Mouse (Mus musculus) intestine, embryonic 14.5 days (tissue): ENCODE results near the gene Calm5. TPM values are rescaled to one million over a fixed set of nuclear protein-coding genes. Genes with fewer than 3 reads are reported as not detected.
"Not testable (repeated sequence)": the region's sequence is repeated elsewhere in the genome, so short reads cannot be mapped to it uniquely, and the experiment has no call there.

ENCODE experiments used
- ATAC-seq: fragments of 200-750 bp; cut with Nextera tagmentation; replicated peaks from 2 replicates; pipeline ENCODE4 v1.8.0; 2017; ENCODE audit warnings: low read depth, moderate number of reproducible peaks, moderate TSS enrichment, moderate library complexity; ENCODE audit not compliant: low FRiP score, low TSS enrichment
- DNase-seq: peaks from one replicate; pipeline ENCODE4 v3.0.0-alpha.2; 2018; ENCODE audit warnings: low spot score
- H3K27ac ChIP-seq: fragments of 300-500 bp; sonication (generic); 2 replicates; pipeline ENCODE4 v1.5.1; 2014; ENCODE audit warnings: low read depth, mild to moderate bottlenecking, control low read depth
- H3K27me3 ChIP-seq: fragments of 300-500 bp; sonication (generic); replicated peaks from 2 replicates; pipeline ENCODE4 v1.6.1; 2014; ENCODE audit warnings: low read length, control low read depth; ENCODE audit not compliant: control insufficient read depth, insufficient read depth
- H3K36me3 ChIP-seq: fragments of 300-500 bp; sonication (generic); 2 replicates; pipeline ENCODE4 v1.6.1; 2014; ENCODE audit warnings: low read length, control low read depth; ENCODE audit not compliant: control insufficient read depth, insufficient read depth
- H3K4me1 ChIP-seq: fragments of 300-500 bp; sonication (generic); replicated peaks from 2 replicates; pipeline ENCODE4 v1.6.1; 2014; ENCODE audit warnings: low read length, control low read depth, mixed read lengths; ENCODE audit not compliant: control insufficient read depth, insufficient read depth
- H3K4me2 ChIP-seq: fragments of 300-500 bp; sonication (generic); 2 replicates; pipeline ENCODE4 v1.6.1; 2014; ENCODE audit warnings: low read length
- H3K4me3 ChIP-seq: fragments of 300-500 bp; sonication (generic); 2 replicates; pipeline ENCODE4 v1.5.1; 2014; ENCODE audit warnings: low read depth, low read length, control low read depth, mixed read lengths
- H3K9ac ChIP-seq: fragments of 300-500 bp; sonication (generic); 2 replicates; pipeline ENCODE4 v1.6.1; 2014; ENCODE audit warnings: mild to moderate bottlenecking, low read length
- H3K9me3 ChIP-seq: fragments of 300-500 bp; sonication (generic); 2 replicates; pipeline ENCODE4 v1.6.1; 2016; ENCODE audit warnings: low read length, control low read depth; ENCODE audit not compliant: control insufficient read depth
- WGBS: fragments of 180-500 bp; shearing (Covaris S2); extraction: QIAGEN DNeasy Blood & Tissue Kit; methylation state at CpG from one replicate; pipeline ENCODE4 v1.1.7; 2014; 5-methylcytosine and 5-hydroxymethylcytosine counted together
- polyA plus RNA-seq: library from polyadenylated mRNA; unstranded; fragments of >200 nt; fragmentation: Nextera tagmentation; extraction: Ambion mirVana; gene quantifications from 2 replicates; pipeline ENCODE4 v1.2.1, GENCODE M21; 2014

Gene Calm5
- polyA plus RNA-seq, 1 experiment from 2014 or later, result not detected

- WGBS, result 6% methylated on average over 7 of the region's 7 CpGs
- Histone ChIP-seq H3K9ac (peak overlapping the region; percentile 76), H3K4me3 (peak overlapping the region; percentile 74), H3K4me1 (peaks cover 4% of the 10 kb centered on the region; the same call in 1 of the 2 replicates), H3K36me3 (peaks cover 16% of the 10 kb centered on the region), H3K27me3 (no peaks in the 10 kb centered on the region), H3K27ac (peak overlapping the region; percentile 78), H3K4me2 (peak overlapping the region; percentile 61), H3K9me3 (no peaks in the 10 kb centered on the region)
- DNase-seq, result no peak
- ATAC-seq, result no peak
These were observed 38.6 kb downstream of the Calm5 start for GRCm38 (mm10) chr13:3892601-3893000.

- Histone ChIP-seq H3K9me3 (no peaks in the 10 kb centered on the region), H3K4me1 (peaks cover 4% of the 10 kb centered on the region; the same call in 1 of the 2 replicates), H3K27ac (peak overlapping the region; percentile 78), H3K36me3 (peaks cover 10% of the 10 kb centered on the region), H3K4me3 (peak overlapping the region; percentile 74), H3K9ac (peak overlapping the region; percentile 76), H3K4me2 (peak overlapping the region; percentile 61), H3K27me3 (no peaks in the 10 kb centered on the region)
- ATAC-seq (peak; percentile 97), DNase-seq (peak; percentile 94)
- WGBS, result under 1% methylated on average over 35 of the region's 35 CpGs
These were observed 39.3 kb downstream of the Calm5 start for GRCm38 (mm10) chr13:3893126-3893734.

DNA sequence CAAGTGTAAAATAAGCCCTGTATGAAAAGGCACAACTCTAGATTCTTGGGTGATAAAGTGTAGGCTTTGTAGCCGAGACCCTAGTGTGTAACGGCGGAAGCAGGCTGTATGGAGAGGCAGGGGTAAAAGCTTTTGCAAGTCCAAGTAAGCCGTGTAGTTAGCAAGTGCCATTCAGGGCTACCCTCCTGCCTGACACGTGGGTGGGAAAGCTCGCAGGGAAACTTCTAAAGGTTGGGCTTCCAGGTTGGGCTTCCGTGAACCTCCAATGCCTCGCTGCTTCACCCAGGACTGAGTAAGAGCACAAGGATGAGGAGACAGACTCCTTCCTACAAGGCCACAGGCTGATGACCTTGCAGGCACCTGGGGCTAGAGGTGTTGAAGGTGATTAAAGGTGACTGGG, 40.6 kb downstream of the Calm5 start:
- 0 out of 2 replicates have a peak, but pooled peaks cover 6% of the 10 kb centered on the region for H3K36me3 ChIP-seq
- DNase-seq, result no peak
- no peaks in the 10 kb centered on the region for H3K9me3 ChIP-seq
- H3K4me2 ChIP-seq, result no peak overlapping the region
- no peak overlapping the region for H3K9ac ChIP-seq
- H3K27me3 ChIP-seq, result no peaks in the 10 kb centered on the region
- H3K4me1 ChIP-seq, result peaks cover 4% of the 10 kb centered on the region; the same call in 1 of the 2 replicates
- H3K27ac ChIP-seq, result no peak overlapping the region
- H3K4me3 ChIP-seq, result no peak overlapping the region
- no peak for ATAC-seq
- 68% methylated on average over 8 of the region's 8 CpGs for WGBS

DNA sequence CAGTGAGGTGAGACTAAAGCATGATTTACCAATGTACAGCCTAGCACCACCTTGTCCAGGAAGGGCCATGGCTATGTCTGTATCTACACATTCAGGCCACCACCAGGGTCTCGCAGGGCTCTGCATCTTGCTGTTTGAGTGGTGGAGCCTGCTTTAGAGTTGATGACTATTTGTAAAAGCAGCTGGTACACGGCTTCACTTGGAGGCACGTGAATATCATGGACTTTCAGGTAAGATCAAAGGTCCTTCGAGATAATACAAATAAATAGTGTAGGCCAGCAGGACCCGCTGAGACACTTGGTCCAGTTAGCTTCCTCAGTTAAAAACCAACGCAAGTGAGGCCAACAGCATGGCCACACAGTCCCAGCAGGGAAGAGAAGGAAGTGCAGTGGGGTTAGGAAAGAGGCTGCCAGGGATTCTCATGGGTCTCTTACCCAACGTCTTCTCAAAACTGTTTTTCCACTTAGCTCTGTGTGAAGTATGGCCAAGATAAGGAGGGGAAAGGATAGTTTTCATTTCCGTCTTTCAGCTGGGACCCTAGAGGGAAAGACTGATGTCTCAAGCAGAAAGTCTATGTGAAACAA, 41.5 kb downstream of the Calm5 start:
- H3K9ac ChIP-seq, result no peak overlapping the region
- no peak overlapping the region for H3K4me3 ChIP-seq
- H3K36me3 ChIP-seq, result 0 out of 2 replicates have a peak, but pooled peaks cover 6% of the 10 kb centered on the region
- DNase-seq (peak; percentile 52), ATAC-seq (no peak)
- no peaks in the 10 kb centered on the region for H3K4me1 ChIP-seq
- no peaks in the 10 kb centered on the region for H3K27me3 ChIP-seq
- no peak overlapping the region for H3K27ac ChIP-seq
- WGBS, result 66% methylated on average over 8 of the region's 8 CpGs
- H3K4me2 ChIP-seq, result no peak overlapping the region
- no peaks in the 10 kb centered on the region for H3K9me3 ChIP-seq

DNA sequence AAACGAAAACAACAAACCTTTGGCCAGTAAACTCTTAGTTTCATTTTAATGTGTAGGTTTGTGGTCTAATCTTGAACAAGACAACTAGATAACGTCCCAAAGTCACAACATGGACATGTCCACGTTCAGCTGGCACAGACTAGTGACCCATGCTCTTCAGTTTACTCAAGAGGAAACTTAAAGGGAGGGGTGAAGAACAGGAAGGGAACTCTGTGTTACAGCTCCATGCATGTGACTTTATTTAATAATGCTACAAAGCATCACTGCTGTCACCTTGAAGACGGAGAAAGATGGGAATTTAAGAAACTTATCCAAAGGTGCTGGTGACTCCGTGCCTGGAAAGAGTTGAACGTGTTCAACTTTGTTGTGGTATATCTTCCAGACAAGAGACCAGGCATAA, 42.1 kb downstream of the Calm5 start:
- H3K36me3 ChIP-seq, result 0 out of 2 replicates have a peak, but pooled peaks cover 6% of the 10 kb centered on the region
- WGBS, result 89% methylated on average over 6 of the region's 6 CpGs
- no peaks in the 10 kb centered on the region for H3K9me3 ChIP-seq
- no peak overlapping the region for H3K4me2 ChIP-seq
- ATAC-seq (no peak), DNase-seq (no peak)
- no peaks in the 10 kb centered on the region for H3K4me1 ChIP-seq
- no peaks in the 10 kb centered on the region for H3K27me3 ChIP-seq
- no peak overlapping the region for H3K27ac ChIP-seq
- no peak overlapping the region for H3K9ac ChIP-seq
- no peak overlapping the region for H3K4me3 ChIP-seq

GRCm38 (mm10) chr13:3896913-3897312, 42.9 kb downstream of the Calm5 start:
- no peaks in the 10 kb centered on the region for H3K4me1 ChIP-seq
- H3K4me3 ChIP-seq, result no peak overlapping the region
- no peak overlapping the region for H3K9ac ChIP-seq
- no peaks in the 10 kb centered on the region for H3K27me3 ChIP-seq
- H3K36me3 ChIP-seq, result 0 out of 2 replicates have a peak, but pooled peaks cover 6% of the 10 kb centered on the region
- H3K9me3 ChIP-seq, result no peaks in the 10 kb centered on the region
- peak; percentile 84 for DNase-seq
- WGBS, result 28% methylated on average over 5 of the region's 5 CpGs
- H3K27ac ChIP-seq, result no peak overlapping the region
- no peak for ATAC-seq
- no peak overlapping the region for H3K4me2 ChIP-seq

- not testable (repeated sequence) for H3K4me1 ChIP-seq, ATAC-seq
- peaks cover 10% of the 10 kb centered on the region; the same call in 1 of the 2 replicates for H3K36me3 ChIP-seq
These were observed 44.2 kb downstream of the Calm5 start for GRCm38 (mm10) chr13:3898202-3898601.

GRCm38 (mm10) chr13:3899301-3899700, 45.3 kb downstream of the Calm5 start:
- H3K9ac ChIP-seq, result no peak overlapping the region
- no peak for DNase-seq
- H3K27ac ChIP-seq, result no peak overlapping the region
- H3K4me1 ChIP-seq, result no peaks in the 10 kb centered on the region
- H3K4me2 ChIP-seq, result no peak overlapping the region
- no peaks in the 10 kb centered on the region for H3K27me3 ChIP-seq
- 92% methylated on average over 9 of the region's 9 CpGs for WGBS
- no peaks in the 10 kb centered on the region for H3K9me3 ChIP-seq
- no peak for ATAC-seq
- no peak overlapping the region for H3K4me3 ChIP-seq
- H3K36me3 ChIP-seq, result peaks cover 14% of the 10 kb centered on the region; the same call in 1 of the 2 replicates

More at GRCm38 (mm10) chr13:3898202-3898601, 44.2 kb downstream of the Calm5 start:
- WGBS, result 94% methylated on average over 5 of the region's 5 CpGs
- H3K9ac ChIP-seq, H3K9me3 ChIP-seq, DNase-seq, H3K27ac ChIP-seq, H3K4me2 ChIP-seq, H3K4me3 ChIP-seq, H3K27me3 ChIP-seq: not testable (repeated sequence)
